Mouse (Mus musculus) brain, embryonic 14.5 days (tissue): ENCODE measurements at regions not wholly inside any gene's neighbourhood (a gene's known extent, or its start where the extent isn't known, plus 50 kb on each side); places are given as distances from the start of the nearest gene placed in this dataset.

ENCODE experiments used
- CTCF ChIP-seq: fragments of 200-500 bp; IDR thresholded peaks from 2 replicates; pipeline ENCODE4 v1.5.1; 2012; ENCODE audit warnings: inconsistent platforms, mild to moderate bottlenecking, moderate library complexity, borderline replicate concordance; ENCODE audit not compliant: insufficient read depth, insufficient read length; ENCODE audit errors: extremely low read depth
- POLR2A ChIP-seq: fragments of 200-500 bp; IDR thresholded peaks from 2 replicates; pipeline ENCODE4 v1.6.1; 2012; ENCODE audit warnings: mild to moderate bottlenecking, inconsistent platforms, borderline replicate concordance; ENCODE audit not compliant: poor library complexity, insufficient read depth, insufficient read length, severe bottlenecking; ENCODE audit errors: extremely low read depth

DNA sequence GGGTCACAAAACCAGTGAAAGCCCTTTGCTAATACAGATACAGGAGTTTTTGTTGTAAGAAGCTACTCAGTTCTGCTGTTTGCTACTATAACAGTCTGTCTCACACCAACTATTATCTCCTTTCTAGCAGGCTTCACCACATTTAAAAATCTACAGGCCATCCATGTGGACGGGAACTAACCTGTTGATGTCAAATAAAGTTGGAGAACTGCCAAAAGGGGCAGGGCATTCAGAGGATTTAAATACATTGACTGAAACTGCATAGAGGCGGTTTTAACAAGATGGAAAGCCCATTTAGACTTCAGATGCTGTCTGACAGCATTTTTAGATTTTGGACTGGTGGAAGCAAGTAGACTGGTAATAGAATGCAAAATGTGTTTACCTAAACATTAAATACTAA lies 266.0 kb downstream of the Usp25 start:
- no peak for TF ChIP-seq POLR2A
- no peak for TF ChIP-seq CTCF
